Mouse (Mus musculus): ENCODE measurements around the gene Galnt12.

DNA sequence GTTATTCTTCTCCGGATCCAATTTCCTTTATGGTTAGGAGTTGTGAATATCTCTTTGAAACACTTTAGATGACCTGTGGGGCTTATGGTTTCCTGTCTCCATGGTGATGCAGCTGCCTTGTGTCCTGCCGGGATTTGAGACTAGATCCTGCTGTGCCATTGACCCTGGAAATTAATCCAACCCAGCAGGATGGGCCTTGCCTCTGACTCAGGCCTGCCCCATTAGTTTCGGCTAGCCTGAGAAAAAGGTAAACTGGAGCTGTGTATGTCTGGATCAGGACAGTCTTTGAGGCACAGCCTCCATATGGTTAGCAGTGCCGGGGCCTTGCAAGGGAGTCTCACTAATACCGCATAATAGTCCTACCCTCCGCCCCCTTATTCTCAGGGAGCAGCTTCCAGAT lies 1.9 kb downstream of the Galnt12 start:
- TF ChIP-seq CTCF (IDR thresholded peaks at IDR 0.05; ENCODE audit: low read depth, low read length): no peak
- no peak for TF ChIP-seq GATA2 (IDR thresholded peaks at IDR 0.05; ENCODE audit: borderline replicate concordance, low read depth, low read length)
